Mouse (Mus musculus): ENCODE results near the gene Nsdhl.
A peak's percentile ranks its signal among the peaks of the same experiment; 100 is the strongest.

Nsdhl gene

GRCm38 (mm10) chrX:72995542-72995941 is 77.2 kb downstream of the Nsdhl start:
- DNase-seq (ENCODE audit: extremely low read depth, insufficient read length, low spot score) = no peak

DNA sequence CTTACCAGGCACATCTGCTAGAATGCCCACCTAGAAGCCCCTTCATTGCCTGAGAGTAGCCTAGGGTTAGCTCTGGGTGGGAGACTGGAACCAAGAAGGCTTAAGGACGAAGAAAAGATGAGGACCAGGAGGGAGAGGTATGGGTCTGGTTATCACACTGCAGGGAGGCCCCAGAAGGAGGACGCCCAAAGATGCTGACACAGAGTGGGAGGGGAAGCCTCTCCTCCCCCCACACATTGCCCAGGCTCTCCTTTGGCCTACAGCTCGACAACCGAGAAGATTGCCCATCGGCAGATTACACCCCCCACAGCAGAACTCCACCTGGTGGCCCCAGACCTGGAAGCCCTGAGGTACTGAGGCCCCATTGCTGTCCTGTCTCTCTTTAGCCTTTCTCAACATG is 84.8 kb downstream of the Nsdhl start:
- DNase-seq (ENCODE audit: extremely low read depth, insufficient read length, low spot score) = no peak

GRCm38 (mm10) chrX:73005678-73006077 is 87.3 kb downstream of the Nsdhl start:
- DNase-seq (ENCODE audit: extremely low read depth, insufficient read length, low spot score) = no peak

GRCm38 (mm10) chrX:73007597-73008479 is 89.5 kb downstream of the Nsdhl start:
- DNase-seq (ENCODE audit: extremely low read depth, insufficient read length, low spot score) = peak; percentile 80

Measured in 3134 (cell line).